Mouse (Mus musculus) C2C12 (cell line): ENCODE data around the gene Plod3. TPM values are rescaled to one million over a fixed set of nuclear protein-coding genes. Genes with fewer than 3 reads are reported as not detected.

Experiments
- H3K27me3 ChIP-seq: one replicate; pipeline ENCODE4 v1.6.1; 2011; ENCODE audit not compliant: control insufficient read depth, insufficient read depth, insufficient read length
- H3K36me3 ChIP-seq: one replicate; pipeline ENCODE4 v1.6.1; 2011; ENCODE audit not compliant: control insufficient read depth, insufficient read depth
- H3K4me3 ChIP-seq: one replicate; pipeline ENCODE4 v1.5.1; 2011; ENCODE audit warnings: mild to moderate bottlenecking, control low read depth; ENCODE audit not compliant: poor library complexity, insufficient read depth, severe bottlenecking
- H3K79me2 ChIP-seq: one replicate; pipeline ENCODE4 v1.6.1; 2011; ENCODE audit not compliant: control insufficient read depth, insufficient read depth
- H3K79me3 ChIP-seq: one replicate; pipeline ENCODE4 v1.6.1; 2011; ENCODE audit warnings: low read depth, control low read depth
- H3ac ChIP-seq: one replicate; pipeline ENCODE3; 2011; ENCODE audit warnings: low read depth; ENCODE audit not compliant: control insufficient read depth, insufficient read length
- CEBPB ChIP-seq: IDR thresholded peaks from one replicate; pipeline ENCODE4 v1.6.1; 2011; ENCODE audit warnings: low read depth, mild to moderate bottlenecking, control low read depth, moderate library complexity
- CTCF ChIP-seq: IDR thresholded peaks from one replicate; pipeline ENCODE4 v1.5.1; 2011; ENCODE audit not compliant: control insufficient read depth, insufficient read depth, insufficient read length
- FOSL1 ChIP-seq: IDR thresholded peaks from one replicate; pipeline ENCODE4 v1.8.0; 2011; ENCODE audit warnings: mild to moderate bottlenecking, low read length; ENCODE audit not compliant: poor library complexity, insufficient read depth, severe bottlenecking
- MAX ChIP-seq: IDR thresholded peaks from one replicate; pipeline ENCODE4 v1.6.1; 2011; ENCODE audit warnings: mild to moderate bottlenecking, control low read depth
- MYOD1 ChIP-seq: IDR thresholded peaks from one replicate; pipeline ENCODE4 v1.6.1; 2011; ENCODE audit warnings: low read depth; ENCODE audit not compliant: control insufficient read depth, insufficient read length
- MYOG ChIP-seq: IDR thresholded peaks from one replicate; pipeline ENCODE4 v1.6.1; 2011; ENCODE audit not compliant: control insufficient read depth, insufficient read length; ENCODE audit errors: extremely low read depth
- USF1 ChIP-seq: IDR thresholded peaks from one replicate; pipeline ENCODE4 v1.6.1; 2011; ENCODE audit warnings: low read depth, mild to moderate bottlenecking, control low read depth, moderate library complexity
- polyA plus RNA-seq: library from polyadenylated mRNA; unstranded; fragments of >200 nt; fragmentation: generic; extraction: Trizol; gene quantifications from one replicate; pipeline ENCODE4 v1.2.1, GENCODE M21; 2012; ENCODE audit warnings: missing spikeins

Plod3 gene
- polyA plus RNA-seq, 1 experiment: 140 TPM

DNA sequence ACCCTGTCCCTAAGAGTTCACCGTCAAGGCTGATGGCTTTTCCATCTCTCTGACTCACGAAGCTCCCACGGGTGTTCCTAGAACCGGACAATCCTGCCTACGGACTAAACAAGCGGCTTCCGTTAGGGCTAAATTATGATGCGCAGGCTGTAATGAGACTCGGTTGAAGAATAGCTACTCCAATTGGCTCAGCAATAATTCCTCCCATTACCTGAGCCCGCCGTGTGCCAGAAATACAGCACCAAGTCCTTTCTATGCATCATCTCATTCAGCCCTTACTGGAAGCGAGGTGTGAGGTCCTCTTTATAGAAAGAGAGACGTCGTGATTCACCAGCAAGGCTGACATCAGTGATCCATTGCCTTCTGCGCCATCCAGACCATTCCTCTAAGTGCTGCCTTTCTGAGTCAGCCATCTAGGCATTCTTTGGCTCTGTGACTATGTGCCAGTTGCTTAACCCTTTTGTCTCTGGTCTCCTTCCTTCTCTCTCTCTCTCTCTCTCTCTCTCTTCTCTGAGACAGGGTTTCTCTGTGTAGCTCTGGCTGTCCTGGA, 25.7 kb downstream of the Plod3 start:
- Histone ChIP-seq H3K27me3 (peaks cover 3% of the 10 kb centered on the region), H3K79me3 (no peaks in the 10 kb centered on the region), H3K79me2 (no peaks in the 10 kb centered on the region), H3ac (no peak overlapping the region), H3K36me3 (no peaks in the 10 kb centered on the region), H3K4me3 (no peak overlapping the region)
- TF ChIP-seq CEBPB: no peak
- TF ChIP-seq CTCF: no peak
- no peak for TF ChIP-seq USF1
- no peak for TF ChIP-seq FOSL1
- no peak for TF ChIP-seq MAX
- TF ChIP-seq MYOD1: no peak
- no peak for TF ChIP-seq MYOG

GRCm38 (mm10) chr5:137015913-137016312, 29.1 kb downstream of the Plod3 start:
- Histone ChIP-seq H3K36me3 (no peaks in the 10 kb centered on the region), H3K4me3 (no peak overlapping the region)
- TF ChIP-seq MYOD1 (peak; percentile 75), MYOG (no peak), CEBPB (no peak), MAX (no peak), CTCF (no peak), FOSL1 (peak; percentile 61)

DNA sequence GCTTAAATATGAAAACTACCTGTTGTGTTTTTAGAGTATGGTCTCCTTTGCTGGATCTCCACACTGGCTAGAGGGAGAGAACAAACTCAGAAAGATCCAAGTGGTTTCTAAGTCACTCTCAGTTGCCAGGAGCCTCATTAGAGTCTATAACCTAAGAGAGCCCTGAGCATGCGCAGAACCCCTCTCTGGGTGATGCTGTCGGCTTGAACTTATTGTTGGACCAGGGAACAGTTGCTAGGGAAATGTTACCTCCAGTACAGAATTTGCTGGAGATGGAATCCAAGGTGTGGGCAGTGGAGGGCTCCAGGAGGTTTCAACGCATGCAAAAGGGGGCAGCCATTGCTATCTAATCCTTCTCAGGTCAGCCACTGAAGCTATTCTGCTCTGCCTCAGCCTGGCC, 37.5 kb downstream of the Plod3 start:
- no peaks in the 10 kb centered on the region for H3K27me3 ChIP-seq
- no peak overlapping the region for H3ac ChIP-seq
- H3K79me3 ChIP-seq: no peaks in the 10 kb centered on the region
- H3K79me2 ChIP-seq: no peaks in the 10 kb centered on the region
- H3K36me3 ChIP-seq: no peaks in the 10 kb centered on the region
- TF ChIP-seq USF1 (no peak), MAX (no peak), CTCF (no peak), FOSL1 (no peak), CEBPB (no peak), MYOD1 (no peak), MYOG (no peak)
- no peak overlapping the region for H3K4me3 ChIP-seq

More at GRCm38 (mm10) chr5:137015913-137016312, 29.1 kb downstream of the Plod3 start:
- no peaks in the 10 kb centered on the region for H3K27me3 ChIP-seq
- H3K79me3 ChIP-seq: no peaks in the 10 kb centered on the region
- H3K79me2 ChIP-seq: no peaks in the 10 kb centered on the region
- H3ac ChIP-seq: no peak overlapping the region

DNA sequence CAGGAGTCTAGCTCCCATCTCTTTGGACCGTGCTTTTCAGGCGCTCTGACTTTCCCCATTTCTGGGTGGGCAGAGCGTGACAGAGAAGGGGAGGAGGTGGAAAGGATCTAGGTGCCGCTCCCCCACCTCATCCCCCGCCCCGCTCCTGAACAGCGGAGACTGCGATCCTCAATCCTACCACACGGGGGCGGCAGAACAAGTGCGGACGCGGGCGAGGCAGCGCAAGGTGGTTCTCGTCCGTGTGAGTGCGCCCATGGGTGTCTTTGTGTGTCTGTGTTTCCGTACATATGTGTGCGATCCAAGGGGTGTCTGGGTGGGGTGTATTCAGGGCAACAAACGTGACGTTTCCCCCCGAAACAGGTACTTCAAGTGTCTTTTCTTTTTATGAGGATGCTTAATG, 38.3 kb downstream of the Plod3 start:
- H3K79me3 ChIP-seq: no peaks in the 10 kb centered on the region
- no peak overlapping the region for H3K4me3 ChIP-seq
- H3K27me3 ChIP-seq: no peaks in the 10 kb centered on the region
- no peaks in the 10 kb centered on the region for H3K79me2 ChIP-seq
- H3ac ChIP-seq: no peak overlapping the region
- no peak for TF ChIP-seq FOSL1
- TF ChIP-seq USF1: no peak
- TF ChIP-seq CTCF: peak; percentile 96
- H3K36me3 ChIP-seq: no peaks in the 10 kb centered on the region

- no peak for TF ChIP-seq CEBPB
- TF ChIP-seq MYOD1: no peak
- TF ChIP-seq MAX: no peak
- TF ChIP-seq CTCF: no peak
- TF ChIP-seq USF1: no peak
- TF ChIP-seq MYOG: no peak
- TF ChIP-seq FOSL1: no peak
- H3K4me3 ChIP-seq: no peak within 1 kb of the TSS
- no peaks in the 10 kb centered on the region for H3K79me3 ChIP-seq
- H3K79me2 ChIP-seq: no peaks in the 10 kb centered on the region
- H3K27me3 ChIP-seq: no peaks in the 10 kb centered on the region
- H3K36me3 ChIP-seq: no peaks in the 10 kb centered on the region
- H3ac ChIP-seq: no peak within 1 kb of the TSS
Measured at GRCm38 (mm10) chr5:137026092-137026491, 39.3 kb downstream of the Plod3 start, which contains the start of gene Vgf. Gene Vgf, plus strand, starts transcription at chr5:137026392.
